Mouse (Mus musculus) MEL (cell line): ENCODE measurements around the gene Itpk1. TPM values are rescaled to one million over a fixed set of nuclear protein-coding genes. Genes with fewer than 3 reads are reported as not detected.

ENCODE experiments used
- DNase-seq: peaks from one replicate; pipeline ENCODE4 v3.0.0; 2011; ENCODE audit warnings: low read depth, low spot score
- H3K27ac ChIP-seq: 2 replicates; pipeline ENCODE4 v1.5.1; 2012; ENCODE audit warnings: low read depth, mild to moderate bottlenecking, control low read depth, low read length, moderate library complexity; ENCODE audit not compliant: control insufficient read depth
- H3K27me3 ChIP-seq, 2 experiments: fragments of 150-350 bp in 1 of 2; sonication (generic) in 1 of 2; 2 replicates each; pipeline ENCODE4 v1.6.1; 2012; ENCODE audit warnings: low read length in 2 of 2, mild to moderate bottlenecking in 2 of 2, improper control_type of control experiment in 1 of 2, moderate library complexity in 1 of 2; ENCODE audit not compliant: insufficient read depth in 2 of 2, control insufficient read depth in 1 of 2
- H3K36me3 ChIP-seq, 2 experiments: 2 replicates each; pipeline ENCODE4 v1.6.1; 2012 to 2014; ENCODE audit warnings: low read length in 2 of 2, improper control_type of control experiment in 1 of 2, inconsistent platforms in 1 of 2, mild to moderate bottlenecking in 1 of 2; ENCODE audit not compliant: insufficient read depth in 2 of 2, control insufficient read depth in 1 of 2
- H3K4me1 ChIP-seq, 2 experiments: fragments of 150-350 bp in 1 of 2; sonication (generic) in 1 of 2; 2 replicates each; pipeline ENCODE4 v1.6.1; 2012; ENCODE audit warnings: low read length in 2 of 2, improper control_type of control experiment in 1 of 2, mild to moderate bottlenecking in 1 of 2; ENCODE audit not compliant: insufficient read depth in 2 of 2, control insufficient read depth in 1 of 2
- H3K4me3 ChIP-seq, 2 experiments: fragments of 150-350 bp in 1 of 2; sonication (generic) in 1 of 2; 2 replicates each; pipeline ENCODE4 v1.5.1; 2012; ENCODE audit warnings: low read depth in 2 of 2, low read length in 2 of 2, mild to moderate bottlenecking in 2 of 2, moderate library complexity in 2 of 2, control low read depth in 1 of 2, improper control_type of control experiment in 1 of 2; ENCODE audit not compliant: control insufficient read depth in 1 of 2, insufficient read depth in 1 of 2
- H3K79me2 ChIP-seq: 2 replicates; pipeline ENCODE4 v1.6.1; 2012; ENCODE audit warnings: mild to moderate bottlenecking, low read length, moderate library complexity; ENCODE audit not compliant: control insufficient read depth, poor library complexity, insufficient read depth
- H3K9ac ChIP-seq: 2 replicates; pipeline ENCODE4 v1.6.1; 2012; ENCODE audit warnings: low read depth, mild to moderate bottlenecking, control low read depth, low read length, moderate library complexity; ENCODE audit not compliant: control insufficient read depth, poor library complexity, severe bottlenecking
- H3K9me3 ChIP-seq: fragments of 150-350 bp; sonication (generic); replicated peaks from 2 replicates; pipeline ENCODE4 v1.6.1; 2012; ENCODE audit warnings: mild to moderate bottlenecking, low read length, improper control_type of control experiment, moderate library complexity; ENCODE audit not compliant: insufficient read depth
- BHLHE40 ChIP-seq: IDR thresholded peaks from 2 replicates; pipeline ENCODE4 v1.6.1; 2012; ENCODE audit warnings: low read depth, mild to moderate bottlenecking, inconsistent platforms, low read length, improper control_type of control experiment, borderline replicate concordance
- CHD1 ChIP-seq: IDR thresholded peaks from 2 replicates; pipeline ENCODE4 v1.6.1; 2012; ENCODE audit warnings: low read depth, mild to moderate bottlenecking, inconsistent platforms, low read length, improper control_type of control experiment
- CTCF ChIP-seq, 3 experiments: IDR thresholded peaks in 2 of 3; conservative IDR thresholded peaks in 1 of 3; 2 replicates each; pipeline ENCODE4 v1.5.1; 2011 to 2012; ENCODE audit warnings: low read length in 3 of 3, low read depth in 2 of 3, mild to moderate bottlenecking in 2 of 3, improper control_type of control experiment in 1 of 3, inconsistent platforms in 1 of 3, mixed read lengths in 1 of 3, moderate library complexity in 1 of 3; ENCODE audit not compliant: control insufficient read depth in 1 of 3, insufficient read depth in 1 of 3, poor library complexity in 1 of 3, severe bottlenecking in 1 of 3
- ELF1 ChIP-seq: IDR thresholded peaks from 2 replicates; pipeline ENCODE4 v1.6.1; 2014; ENCODE audit warnings: low read depth, mild to moderate bottlenecking, inconsistent platforms, low read length, improper control_type of control experiment, moderate library complexity
- EP300 ChIP-seq, 2 experiments: IDR thresholded peaks; 2 replicates each; pipeline ENCODE4 v1.6.1; 2011; ENCODE audit warnings: improper control_type of control experiment in 2 of 2, low read length in 2 of 2, low read depth in 1 of 2, mild to moderate bottlenecking in 1 of 2
- HCFC1 ChIP-seq: IDR thresholded peaks from 2 replicates; pipeline ENCODE4 v1.6.1; 2012; ENCODE audit warnings: low read depth, mild to moderate bottlenecking, inconsistent platforms, low read length, improper control_type of control experiment, moderate library complexity
- JUND ChIP-seq: IDR thresholded peaks from 2 replicates; pipeline ENCODE4 v1.6.1; 2011; ENCODE audit warnings: low read depth, mild to moderate bottlenecking, improper control_type of control experiment, low read length
- MAX ChIP-seq: IDR thresholded peaks from 2 replicates; pipeline ENCODE4 v1.6.1; 2011; ENCODE audit warnings: low read length, improper control_type of control experiment
- MAZ ChIP-seq: IDR thresholded peaks from 2 replicates; pipeline ENCODE4 v1.6.1; 2012; ENCODE audit warnings: low read depth, mild to moderate bottlenecking, inconsistent platforms, low read length, improper control_type of control experiment
- MEF2A ChIP-seq: IDR thresholded peaks from 2 replicates; pipeline ENCODE4 v1.6.1; 2014; ENCODE audit warnings: low read depth, mild to moderate bottlenecking, inconsistent platforms, low read length, improper control_type of control experiment; ENCODE audit not compliant: poor library complexity, insufficient replicate concordance, severe bottlenecking; ENCODE audit errors: extremely low read depth
- MYB ChIP-seq: IDR thresholded peaks from 2 replicates; pipeline ENCODE4 v1.6.1; 2011; ENCODE audit warnings: mild to moderate bottlenecking, low read depth, low read length, improper control_type of control experiment
- MYC ChIP-seq: IDR thresholded peaks from 2 replicates; pipeline ENCODE4 v1.6.1; 2011; ENCODE audit warnings: low read depth, mild to moderate bottlenecking, low read length, improper control_type of control experiment, moderate library complexity
- NELFE ChIP-seq: IDR thresholded peaks from 2 replicates; pipeline ENCODE4 v1.6.1; 2011; ENCODE audit warnings: low read depth, low read length, improper control_type of control experiment
- POLR2AphosphoS2 ChIP-seq: IDR thresholded peaks from 2 replicates; pipeline ENCODE4 v1.6.1; 2011; ENCODE audit warnings: low read length, improper control_type of control experiment
- SIN3A ChIP-seq: IDR thresholded peaks from 2 replicates; pipeline ENCODE4 v1.6.1; 2012; ENCODE audit warnings: low read length, improper control_type of control experiment, inconsistent platforms
- TAL1 ChIP-seq: IDR thresholded peaks from 2 replicates; pipeline ENCODE4 v1.6.1; 2012; ENCODE audit warnings: mild to moderate bottlenecking, inconsistent platforms, low read length, moderate library complexity, mixed read lengths
- UBTF ChIP-seq: IDR thresholded peaks from 2 replicates; pipeline ENCODE4 v1.6.1; 2012; ENCODE audit warnings: low read depth, mild to moderate bottlenecking, inconsistent platforms, low read length, improper control_type of control experiment, moderate library complexity, borderline replicate concordance; ENCODE audit not compliant: insufficient read depth
- ZMIZ1 ChIP-seq: IDR thresholded peaks from 2 replicates; pipeline ENCODE4 v1.6.1; 2012; ENCODE audit warnings: low read depth, mild to moderate bottlenecking, inconsistent platforms, low read length, improper control_type of control experiment, moderate library complexity
- polyA plus RNA-seq, 2 experiments: library from polyadenylated mRNA; stranded (reverse) in 1 of 2; unstranded in 1 of 2; fragments of >175 nt in 1 of 2; fragments of >200 nt in 1 of 2; gene quantifications; 2 replicates each; pipeline versions ENCODE4 v1.2.1 to v1.2.4; 2012; ENCODE audit warnings: low replicate concordance in 2 of 2, low read depth in 1 of 2; ENCODE audit not compliant: insufficient read length in 2 of 2, insufficient read depth in 1 of 2, missing spikeins in 1 of 2
- total RNA-seq: library from RNA; depleted of rRNA; stranded (reverse); fragments of 300-350 nt; gene quantifications from 2 replicates; pipeline ENCODE4 v1.2.3, GENCODE M21; 2012

The Itpk1 gene
- total and polyA plus RNA-seq, 3 experiments: 12.0 to 25.7 TPM; not detected in 1

DNA sequence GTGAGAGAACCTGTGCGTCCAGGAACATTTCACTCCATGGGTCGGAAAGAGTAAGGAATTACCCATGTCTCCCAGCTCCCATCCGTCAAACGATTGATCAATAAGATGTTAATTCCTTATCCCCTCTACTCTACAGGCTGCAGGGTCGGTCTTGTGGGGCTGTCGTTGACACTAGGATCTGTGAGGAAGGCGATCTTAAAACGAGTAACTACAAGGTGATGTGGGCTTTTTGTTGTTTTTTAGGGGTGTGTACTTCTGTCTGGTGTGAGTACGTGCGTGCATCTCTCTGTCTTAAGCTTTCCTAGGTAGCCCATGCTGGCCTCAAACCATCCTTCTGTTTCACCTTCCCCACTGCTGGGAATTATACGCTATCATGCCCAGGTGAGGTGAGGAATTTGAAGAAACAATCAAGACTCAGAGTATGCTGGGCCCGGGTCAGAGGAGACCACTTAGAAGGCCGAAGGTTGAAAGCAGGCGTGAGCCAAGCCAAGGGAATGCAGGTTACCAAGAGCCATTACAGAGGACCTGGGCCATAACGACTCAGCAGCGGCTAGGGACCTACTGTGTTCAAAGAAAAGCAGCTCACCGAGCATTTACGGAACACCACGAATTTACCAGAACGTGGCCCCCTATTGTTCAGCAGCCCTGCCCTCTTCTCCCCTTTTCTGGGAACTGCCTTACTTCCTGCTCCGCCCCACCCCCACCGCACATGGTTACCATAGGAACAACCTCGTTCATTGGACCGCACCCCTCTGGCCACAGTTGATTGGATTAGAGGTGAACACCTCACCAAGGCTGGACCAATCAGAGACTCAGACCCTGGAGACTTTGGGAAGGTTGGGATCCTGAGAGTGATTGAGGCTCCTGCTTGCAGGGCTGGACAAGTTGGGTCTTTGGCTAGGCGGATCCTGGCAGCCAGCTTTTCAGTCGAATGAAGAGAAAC lies 25.4 kb upstream of the Itpk1 start (continued):
- TF ChIP-seq BHLHE40: 0 out of 2 replicates have a peak, but pooled peaks have one; percentile 6
- no peak for TF ChIP-seq MYB
- TF ChIP-seq CTCF (IDR thresholded peaks at IDR 0.05 in 2 of 3, conservative IDR thresholded peaks at IDR 0.05 in 1 of 3; ENCODE audit: control insufficient read depth in 1 of 3, insufficient read depth in 1 of 3, low read depth in 2 of 3, low read length in 3 of 3, poor library complexity in 1 of 3, severe bottlenecking in 1 of 3): no peak
- TF ChIP-seq MYC: 0 out of 2 replicates have a peak, but pooled peaks have one; percentile 36
- TF ChIP-seq CHD1: no peak
- TF ChIP-seq MAZ: peak; percentile 58; the same call in 1 of the 2 replicates
- TF ChIP-seq TAL1: no peak
- no peak for TF ChIP-seq MAX
- peak in 1 of 2 experiments; percentile 60; a peak in 2 of 4 replicates for TF ChIP-seq EP300 (IDR thresholded peaks at IDR 0.05; ENCODE audit: low read depth in 1 of 2, low read length in 2 of 2)
- TF ChIP-seq MEF2A: no peak
- TF ChIP-seq JUND: no peak
- TF ChIP-seq ELF1: peak; percentile 84
- TF ChIP-seq NELFE: peak; percentile 51
- TF ChIP-seq, all 39 proteins: peak for 12

DNA sequence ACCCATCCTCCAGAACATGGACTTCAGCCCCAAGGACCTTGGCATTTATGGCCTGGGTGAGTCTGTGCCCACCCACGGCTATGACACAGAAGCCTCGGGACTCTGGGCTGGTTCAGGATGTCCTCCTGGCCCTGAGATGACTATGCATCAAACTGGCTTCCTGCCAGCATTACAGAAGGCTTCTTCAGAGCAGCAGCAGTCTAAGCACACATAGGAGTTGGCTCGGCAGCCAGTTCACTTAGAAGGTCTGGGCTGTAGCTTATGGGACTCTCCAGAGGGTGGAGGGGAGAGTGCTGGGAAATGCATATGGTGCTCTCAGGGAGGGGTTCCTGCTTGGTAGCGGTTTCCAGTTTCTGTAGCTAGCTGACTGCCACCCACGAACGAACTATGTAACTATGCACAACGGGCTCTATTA lies 21.0 kb upstream of the Itpk1 start:
- TF ChIP-seq CHD1: no peak
- no peak for TF ChIP-seq JUND
- TF ChIP-seq POLR2AphosphoS2: no peak
- TF ChIP-seq ZMIZ1: no peak
- TF ChIP-seq UBTF: no peak
- TF ChIP-seq BHLHE40: no peak
- no peak for TF ChIP-seq SIN3A
- no peak for TF ChIP-seq HCFC1
- Histone ChIP-seq H3K9me3 (no peaks in the 10 kb centered on the region), H3K27ac (no peak overlapping the region), H3K79me2 (no peaks in the 10 kb centered on the region), H3K4me1 (peaks cover 0 to 26% of the 10 kb centered on the region in 2 experiments; a peak in 2 of 4 replicates), H3K9ac (no peak overlapping the region), H3K36me3 (peaks cover 0 to 11% of the 10 kb centered on the region in 2 experiments; a peak in 2 of 4 replicates), H3K4me3 (no peak overlapping the region), H3K27me3 (no peaks in the 10 kb centered on the region)
- peak; percentile 56 for DNase-seq
